Mouse (Mus musculus): Measurements from ENCODE around the gene Epha3.

GRCm38 (mm10) chr16:63641603-63642002 lies 222.4 kb downstream of the Epha3 start:
- TF ChIP-seq CTCF (IDR thresholded peaks at IDR 0.05; ENCODE audit: extremely low read depth, insufficient read depth, insufficient read length, insufficient replicate concordance) (no peak), POLR2A (IDR thresholded peaks at IDR 0.05; ENCODE audit: low read depth, low read length) (no peak)
